Mouse (Mus musculus) kidney, adult 2 months (tissue): Measurements from ENCODE around the gene Gpd1. TPM values are rescaled to one million over a fixed set of nuclear protein-coding genes. Genes with fewer than 3 reads are reported as not detected.

Experiments
- DNase-seq: peaks from one replicate; pipeline ENCODE4 v3.0.0; 2021
- H3K27ac ChIP-seq: fragments of 200-500 bp; 2 replicates; pipeline ENCODE4 v1.5.1; 2012; ENCODE audit warnings: low read depth, low read length, control low read depth, inconsistent platforms; ENCODE audit not compliant: insufficient read depth
- H3K27me3 ChIP-seq: fragments of 200-500 bp; replicated peaks from 2 replicates; pipeline ENCODE4 v1.6.1; 2012; ENCODE audit warnings: mild to moderate bottlenecking, moderate library complexity, low read length, inconsistent platforms; ENCODE audit not compliant: control insufficient read depth, insufficient read depth
- H3K36me3 ChIP-seq: fragments of 200-500 bp; 2 replicates; pipeline ENCODE4 v1.6.1; 2012; ENCODE audit warnings: mild to moderate bottlenecking, moderate library complexity, low read length, inconsistent platforms; ENCODE audit not compliant: control insufficient read depth, insufficient read depth
- H3K4me1 ChIP-seq: fragments of 200-500 bp; 2 replicates; pipeline ENCODE4 v1.6.1; 2011; ENCODE audit warnings: low read length; ENCODE audit not compliant: control insufficient read depth, insufficient read depth
- H3K4me3 ChIP-seq: fragments of 200-500 bp; 2 replicates; pipeline ENCODE4 v1.5.1; 2011; ENCODE audit warnings: mild to moderate bottlenecking, low read depth, low read length, control low read depth; ENCODE audit not compliant: insufficient read depth
- CTCF ChIP-seq: fragments of 200-500 bp; conservative IDR thresholded peaks from 2 replicates; pipeline ENCODE4 v1.5.1; 2011; ENCODE audit warnings: low read depth, mild to moderate bottlenecking, control low read depth, low read length, moderate library complexity, mixed read lengths; ENCODE audit not compliant: insufficient read depth, insufficient read length
- POLR2A ChIP-seq: fragments of 200-500 bp; IDR thresholded peaks from one replicate; pipeline ENCODE4 v1.6.1; 2011; ENCODE audit warnings: low read depth, low read length, control low read depth
- WGBS: fragments of 180-500 bp; shearing (Covaris S2); methylation state at CpG from one replicate; pipeline ENCODE4 v1.1.7; 2018; 5-methylcytosine and 5-hydroxymethylcytosine counted together
- polyA plus RNA-seq: library from polyadenylated mRNA; depleted of rRNA; stranded (reverse); fragments of >200 nt; gene quantifications from 2 replicates; pipeline ENCODE4 v1.2.3, GENCODE M21; 2012; rRNA removed

Gene Gpd1
- polyA plus RNA-seq: 427 and 506 TPM in 2 replicates

DNA sequence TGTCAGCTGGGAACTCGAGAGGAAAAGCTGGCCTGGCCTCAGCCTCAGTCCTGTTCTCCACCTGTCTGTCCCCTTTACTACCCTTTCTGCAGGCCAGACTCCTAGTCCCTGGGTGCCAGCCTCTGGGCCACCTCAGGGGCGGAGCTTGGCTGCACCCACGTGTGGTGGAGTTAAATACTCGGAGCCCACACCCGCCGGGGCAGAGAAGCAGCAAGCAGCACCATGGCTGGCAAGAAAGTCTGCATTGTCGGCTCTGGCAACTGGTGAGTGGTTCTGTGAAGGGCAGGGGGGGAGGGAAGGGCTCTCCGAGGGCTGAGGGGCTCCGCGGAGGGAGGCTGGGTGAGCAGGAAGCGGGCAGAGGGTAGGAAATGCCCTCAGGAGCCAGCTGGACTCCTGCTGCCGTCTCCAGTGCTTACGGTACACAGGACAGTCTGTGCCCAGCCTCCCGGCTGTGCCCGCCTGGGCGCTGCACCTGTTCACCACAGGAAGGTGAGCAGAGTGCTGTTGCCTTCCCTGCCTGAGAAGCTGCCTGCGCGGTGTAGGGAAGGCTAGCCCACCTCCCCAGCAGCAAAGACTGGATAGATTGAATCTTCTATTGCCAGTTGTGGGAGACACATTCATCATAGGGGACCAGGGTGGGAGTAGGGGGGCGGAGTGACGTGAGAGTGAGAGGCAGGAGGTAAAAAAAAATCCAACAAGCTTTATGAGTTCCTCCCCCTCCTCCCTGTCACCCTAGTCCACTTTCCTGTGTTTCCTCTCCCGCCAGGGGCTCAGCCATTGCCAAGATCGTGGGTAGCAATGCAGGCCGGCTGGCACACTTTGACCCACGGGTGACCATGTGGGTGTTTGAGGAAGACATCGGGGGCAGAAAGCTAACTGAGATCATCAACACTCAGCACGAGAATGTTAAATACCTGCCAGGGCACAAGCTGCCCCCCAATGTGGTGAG, at the start of gene Gpd1:
Gene Gpd1 (plus strand): TSS at position 130 of the 949 bp plus-strand sequence.
- TF ChIP-seq POLR2A: peak; percentile 83
- no peak for TF ChIP-seq CTCF
- 20% methylated on average over 26 of the region's 26 CpGs for WGBS
- DNase-seq: peak; percentile 90
- Histone ChIP-seq H3K4me1 (peaks cover 26% of the 10 kb centered on the region), H3K27me3 (no peaks in the 10 kb centered on the region), H3K27ac (peak within 1 kb of the TSS; percentile 96), H3K36me3 (no peaks in the 10 kb centered on the region), H3K4me3 (peak within 1 kb of the TSS; percentile 82)

DNA sequence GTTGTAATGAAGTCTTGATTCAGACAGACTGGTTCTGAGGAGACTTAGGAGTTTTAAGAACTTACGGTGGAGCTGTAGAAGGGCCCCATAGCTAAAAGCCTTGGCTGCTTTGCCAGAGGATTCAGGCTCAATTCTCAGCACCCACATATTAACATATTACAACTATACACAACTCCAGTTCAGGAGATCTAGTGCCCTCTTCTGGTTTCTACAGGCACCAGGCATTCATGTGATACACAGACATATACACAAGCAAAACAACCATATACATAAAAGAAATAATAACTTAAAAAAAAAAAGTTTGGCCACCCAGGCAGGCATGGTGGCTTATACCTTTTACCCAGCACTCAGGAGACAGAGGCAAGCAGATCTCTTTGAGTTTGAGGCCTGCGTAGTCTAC, 49.8 kb upstream of the Gpd1 start:
- H3K4me1 ChIP-seq: no peaks in the 10 kb centered on the region
- TF ChIP-seq POLR2A: no peak
- no peak for TF ChIP-seq CTCF
- H3K36me3 ChIP-seq: no peaks in the 10 kb centered on the region
- no peak overlapping the region for H3K27ac ChIP-seq
- no peak for DNase-seq
- no peak overlapping the region for H3K4me3 ChIP-seq
- WGBS: 100% methylated on average over 2 of the region's 2 CpGs
- H3K27me3 ChIP-seq: peaks cover 3% of the 10 kb centered on the region; the same call in 1 of the 2 replicates

DNA sequence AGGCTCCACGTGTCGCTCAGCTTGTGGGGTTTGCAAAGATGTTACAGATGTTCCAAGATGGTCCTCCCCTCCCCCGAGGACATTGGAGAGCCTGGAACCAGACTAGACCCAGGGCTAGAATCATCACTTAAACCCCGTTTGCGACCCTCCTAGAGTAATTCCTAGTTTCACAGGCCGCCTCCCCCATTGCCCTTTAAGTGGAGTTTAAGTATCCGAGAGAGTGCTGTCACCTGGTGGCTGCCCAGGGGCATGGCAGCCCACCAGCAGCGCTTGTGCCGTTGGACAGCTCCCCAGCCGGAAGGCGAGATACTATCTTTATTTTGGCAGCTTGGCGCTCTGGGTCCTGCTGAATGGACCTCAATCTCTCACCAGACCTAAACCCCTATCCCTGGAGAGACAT, 48.4 kb upstream of the Gpd1 start:
- Histone ChIP-seq H3K27me3 (peaks cover 3% of the 10 kb centered on the region; the same call in 1 of the 2 replicates), H3K36me3 (no peaks in the 10 kb centered on the region), H3K27ac (no peak overlapping the region), H3K4me1 (no peaks in the 10 kb centered on the region), H3K4me3 (no peak overlapping the region)
- peak; percentile 74 for DNase-seq
- TF ChIP-seq POLR2A: no peak
- peak; percentile 91 for TF ChIP-seq CTCF
- WGBS: 5% methylated on average over 12 of the region's 12 CpGs

DNA sequence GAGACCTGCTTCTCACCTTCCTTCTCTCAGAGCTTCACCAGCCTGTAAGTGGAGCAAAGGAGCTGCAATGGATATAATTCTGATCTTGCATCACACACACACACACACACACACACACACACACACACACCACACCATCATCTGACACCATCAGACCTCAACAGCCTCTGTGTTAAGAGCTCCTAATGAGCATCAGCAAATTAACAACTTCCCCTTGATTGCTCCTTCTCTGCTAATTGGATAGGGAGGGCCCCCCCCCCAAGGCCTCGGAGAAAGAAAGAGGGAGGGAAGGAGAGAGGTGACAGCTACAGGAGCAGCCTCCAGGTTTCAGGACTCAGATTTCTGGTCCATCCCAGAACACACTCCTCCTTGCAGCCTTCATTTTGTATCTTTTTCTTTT, 47.9 kb upstream of the Gpd1 start:
- TF ChIP-seq CTCF (no peak), POLR2A (no peak)
- no peak for DNase-seq
- Histone ChIP-seq H3K27me3 (peaks cover 3% of the 10 kb centered on the region; the same call in 1 of the 2 replicates), H3K4me1 (no peaks in the 10 kb centered on the region), H3K36me3 (no peaks in the 10 kb centered on the region), H3K4me3 (no peak overlapping the region), H3K27ac (no peak overlapping the region)
- 0% methylated on average over 1 of the region's 1 CpGs for WGBS

DNA sequence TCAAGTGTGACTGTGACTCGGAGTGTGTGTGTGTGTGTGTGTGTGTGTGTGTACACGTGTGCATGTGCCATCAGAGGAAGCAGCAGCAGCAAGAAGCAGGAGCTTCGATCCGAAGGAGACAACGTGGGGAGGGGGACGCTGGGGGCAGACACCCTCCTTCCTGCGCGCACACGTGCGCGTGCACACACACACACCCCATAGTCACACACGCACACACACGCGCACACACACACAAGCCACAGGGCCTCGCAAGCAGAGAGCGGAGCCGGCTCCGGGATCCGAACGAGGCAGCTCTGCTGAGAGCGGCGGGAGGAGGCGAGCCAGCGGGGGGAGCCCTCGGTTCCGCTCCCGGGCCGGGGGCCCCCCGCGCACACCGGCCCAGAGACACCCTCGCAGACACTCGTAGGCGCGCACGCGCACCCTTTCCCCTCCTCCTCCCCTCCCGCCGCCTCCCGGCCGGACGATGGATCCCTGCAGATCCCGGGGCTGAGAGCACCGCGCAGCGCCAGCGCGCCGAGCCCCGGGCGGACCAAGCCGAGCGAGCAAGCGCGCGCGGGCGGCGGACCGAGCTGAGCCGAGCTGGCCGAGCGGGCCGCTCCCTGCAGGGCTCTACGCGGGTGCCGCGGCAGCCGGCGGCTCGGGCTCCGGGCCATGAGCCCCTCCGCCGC, 47.0 kb upstream of the Gpd1 start, which contains the start of gene Asic1:
Gene Asic1 (plus strand): TSS at position 215 of the 668 bp plus-strand sequence.
- peak within 1 kb of the TSS; percentile 0 for H3K4me3 ChIP-seq
- no peak for TF ChIP-seq POLR2A
- no peak for TF ChIP-seq CTCF
- H3K4me1 ChIP-seq: no peaks in the 10 kb centered on the region
- under 1% methylated on average over 66 of the region's 74 CpGs for WGBS
- DNase-seq: peak; percentile 60
- H3K36me3 ChIP-seq: no peaks in the 10 kb centered on the region
- H3K27ac ChIP-seq: no peak within 1 kb of the TSS
- no peaks in the 10 kb centered on the region; the same call in 1 of the 2 replicates for H3K27me3 ChIP-seq

DNA sequence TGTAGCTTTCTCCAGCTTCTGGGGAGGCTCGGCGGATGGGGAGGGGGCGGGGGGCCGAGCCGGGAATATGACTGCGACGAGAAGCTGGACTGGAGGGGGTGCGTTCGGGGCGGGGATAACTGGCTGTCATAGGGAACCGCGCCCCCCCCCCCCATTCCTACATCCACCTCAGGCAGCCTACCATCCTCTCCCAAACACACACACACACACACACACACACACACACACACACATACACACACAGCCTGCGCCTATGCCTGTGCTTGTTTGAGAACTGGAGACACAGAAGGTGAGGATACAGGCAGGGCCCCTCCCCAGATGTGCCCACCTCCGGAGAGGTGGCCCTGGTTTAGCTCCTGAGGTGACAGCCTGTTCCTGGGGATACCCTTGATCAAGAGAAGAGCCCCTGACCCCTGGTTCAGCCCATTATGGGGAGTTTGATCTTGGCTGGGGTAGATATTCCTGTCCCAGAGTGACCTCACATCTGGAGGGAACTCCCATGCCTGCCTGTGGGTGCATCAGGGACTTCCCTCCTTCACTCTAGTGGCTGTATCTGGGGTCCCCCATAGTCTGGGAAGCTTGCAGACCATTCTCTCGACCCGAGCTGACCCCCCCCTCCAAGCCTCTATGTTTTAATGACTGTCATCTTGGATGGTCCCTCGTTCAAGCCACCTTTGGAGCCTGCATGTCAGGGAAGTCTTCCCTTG, 46.2 kb upstream of the Gpd1 start:
- no peaks in the 10 kb centered on the region for H3K36me3 ChIP-seq
- no peak for TF ChIP-seq CTCF
- no peak for TF ChIP-seq POLR2A
- no peak overlapping the region for H3K27ac ChIP-seq
- no peak for DNase-seq
- 26% methylated on average over 5 of the region's 17 CpGs for WGBS
- no peaks in the 10 kb centered on the region; the same call in 1 of the 2 replicates for H3K27me3 ChIP-seq
- H3K4me3 ChIP-seq: peak overlapping the region; percentile 0; the same call in 1 of the 2 replicates
- H3K4me1 ChIP-seq: no peaks in the 10 kb centered on the region

DNA sequence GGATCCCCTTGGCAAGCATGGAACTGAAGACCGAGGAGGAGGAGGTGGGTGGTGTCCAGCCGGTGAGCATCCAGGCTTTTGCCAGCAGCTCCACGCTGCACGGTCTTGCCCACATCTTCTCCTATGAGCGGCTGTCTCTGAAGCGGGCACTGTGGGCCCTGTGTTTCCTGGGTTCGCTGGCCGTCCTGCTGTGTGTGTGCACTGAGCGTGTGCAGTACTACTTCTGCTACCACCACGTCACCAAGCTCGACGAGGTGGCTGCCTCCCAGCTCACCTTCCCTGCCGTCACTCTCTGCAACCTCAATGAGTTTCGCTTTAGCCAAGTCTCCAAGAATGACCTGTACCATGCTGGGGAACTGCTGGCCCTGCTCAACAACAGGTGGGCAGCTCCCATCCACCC, 45.5 kb upstream of the Gpd1 start:
- H3K27me3 ChIP-seq: no peaks in the 10 kb centered on the region; the same call in 1 of the 2 replicates
- no peaks in the 10 kb centered on the region for H3K36me3 ChIP-seq
- H3K4me1 ChIP-seq: no peaks in the 10 kb centered on the region
- 57% methylated on average over 14 of the region's 14 CpGs for WGBS
- no peak for TF ChIP-seq POLR2A
- TF ChIP-seq CTCF: no peak
- DNase-seq: no peak
- no peak overlapping the region for H3K4me3 ChIP-seq
- H3K27ac ChIP-seq: no peak overlapping the region
